Mouse (Mus musculus) embryonic facial prominence, embryonic 15.5 days (tissue): ENCODE data around the gene Arhgef11. TPM values are rescaled to one million over a fixed set of nuclear protein-coding genes. Genes with fewer than 3 reads are reported as not detected.

Source experiments
- ATAC-seq: fragments of 200-750 bp; cut with Nextera tagmentation; 2 replicates; pipeline ENCODE4 v1.8.0; 2017; ENCODE audit warnings: low read depth, moderate TSS enrichment; ENCODE audit not compliant: insufficient number of reproducible peaks, low FRiP score, low TSS enrichment
- H3K27ac ChIP-seq: fragments of 300-500 bp; sonication (generic); replicated peaks from 2 replicates; pipeline ENCODE4 v1.5.1; 2015; ENCODE audit warnings: mild to moderate bottlenecking, inconsistent platforms
- H3K27me3 ChIP-seq: fragments of 300-500 bp; sonication (generic); 2 replicates; pipeline ENCODE4 v1.6.1; 2015; ENCODE audit warnings: inconsistent platforms
- H3K36me3 ChIP-seq: fragments of 300-500 bp; sonication (generic); 2 replicates; pipeline ENCODE4 v1.6.1; 2015; ENCODE audit warnings: mild to moderate bottlenecking, inconsistent platforms
- H3K4me1 ChIP-seq: fragments of 300-500 bp; sonication (generic); 2 replicates; pipeline ENCODE4 v1.6.1; 2015; ENCODE audit warnings: inconsistent platforms
- H3K4me2 ChIP-seq: fragments of 300-500 bp; sonication (generic); replicated peaks from 2 replicates; pipeline ENCODE4 v1.6.1; 2015; ENCODE audit warnings: mild to moderate bottlenecking, inconsistent platforms
- H3K4me3 ChIP-seq: fragments of 300-500 bp; sonication (generic); replicated peaks from 2 replicates; pipeline ENCODE4 v1.5.1; 2015; ENCODE audit warnings: mild to moderate bottlenecking, inconsistent platforms
- H3K9ac ChIP-seq: fragments of 300-500 bp; sonication (generic); 2 replicates; pipeline ENCODE4 v1.6.1; 2015; ENCODE audit warnings: inconsistent platforms
- H3K9me3 ChIP-seq: fragments of 300-500 bp; sonication (generic); replicated peaks from 2 replicates; pipeline ENCODE4 v1.6.1; 2016; ENCODE audit warnings: inconsistent platforms
- WGBS: fragments of 180-500 bp; shearing (Covaris S2); methylation state at CpG from one replicate; pipeline ENCODE4 v1.1.7; 2015; 5-methylcytosine and 5-hydroxymethylcytosine counted together
- polyA plus RNA-seq: library from polyadenylated mRNA; unstranded; fragments of >200 nt; fragmentation: Nextera tagmentation; extraction: Ambion mirVana; gene quantifications from 2 replicates; pipeline ENCODE4 v1.2.1, GENCODE M21; 2015

Gene Arhgef11
- polyA plus RNA-seq, 1 experiment from 2014 or later, result 18.3 TPM

- H3K27me3 ChIP-seq, result no peaks in the 10 kb centered on the region
- H3K27ac ChIP-seq, result no peak overlapping the region
- no peak overlapping the region for H3K4me2 ChIP-seq
- ATAC-seq, result no peak
- H3K9ac ChIP-seq, result no peak overlapping the region
- no peaks in the 10 kb centered on the region for H3K9me3 ChIP-seq
- no peak overlapping the region for H3K4me3 ChIP-seq
- peaks cover 11% of the 10 kb centered on the region for H3K36me3 ChIP-seq
- 81% methylated on average over 16 of the region's 16 CpGs for WGBS
- peaks cover 17% of the 10 kb centered on the region for H3K4me1 ChIP-seq
Measured at GRCm38 (mm10) chr3:87742735-87743134, 125.4 kb downstream of the Arhgef11 start.

GRCm38 (mm10) chr3:87743927-87744326 lies 126.6 kb downstream of the Arhgef11 start:
- 0 out of 2 replicates have a peak, but pooled peaks cover under 1% of the 10 kb centered on the region for H3K36me3 ChIP-seq
- H3K27ac ChIP-seq, result no peak overlapping the region
- no peak overlapping the region for H3K4me2 ChIP-seq
- ATAC-seq, result no peak
- no peaks in the 10 kb centered on the region for H3K27me3 ChIP-seq
- peaks cover 24% of the 10 kb centered on the region for H3K4me1 ChIP-seq
- H3K4me3 ChIP-seq, result no peak overlapping the region
- H3K9ac ChIP-seq, result no peak overlapping the region
- H3K9me3 ChIP-seq, result no peaks in the 10 kb centered on the region
- WGBS, result 89% methylated on average over 4 of the region's 4 CpGs

GRCm38 (mm10) chr3:87745036-87745659 lies 127.8 kb downstream of the Arhgef11 start:
- H3K9me3 ChIP-seq, result no peaks in the 10 kb centered on the region
- ATAC-seq, result no peak
- H3K27me3 ChIP-seq, result no peaks in the 10 kb centered on the region; the same call in 1 of the 2 replicates
- H3K9ac ChIP-seq, result no peak overlapping the region
- peaks cover 24% of the 10 kb centered on the region for H3K4me1 ChIP-seq
- 22% methylated on average over 18 of the region's 18 CpGs for WGBS
- peak overlapping the region; percentile 45 for H3K4me2 ChIP-seq
- peak overlapping the region; percentile 18 for H3K4me3 ChIP-seq
- 0 out of 2 replicates have a peak, but pooled peaks cover 3% of the 10 kb centered on the region for H3K36me3 ChIP-seq
- H3K27ac ChIP-seq, result 0 out of 2 replicates have a peak overlapping the region, but pooled peaks have one; percentile 30

- WGBS, result 43% methylated on average over 13 of the region's 13 CpGs
- Histone ChIP-seq H3K9me3 (no peaks in the 10 kb centered on the region), H3K4me3 (no peak within 1 kb of the TSS), H3K4me1 (peaks cover 19% of the 10 kb centered on the region), H3K4me2 (no peak within 1 kb of the TSS), H3K27ac (no peak within 1 kb of the TSS), H3K27me3 (no peaks in the 10 kb centered on the region; the same call in 1 of the 2 replicates), H3K9ac (no peak within 1 kb of the TSS), H3K36me3 (peaks cover 12% of the 10 kb centered on the region; the same call in 1 of the 2 replicates)
- no peak for ATAC-seq
Measured at GRCm38 (mm10) chr3:87748431-87748830, 131.1 kb downstream of the Arhgef11 start, which contains the start of gene Lrrc71. Gene Lrrc71, minus strand, starts transcription at chr3:87748625.

- Histone ChIP-seq H3K27ac (no peak overlapping the region), H3K9me3 (no peaks in the 10 kb centered on the region), H3K27me3 (peaks cover 3% of the 10 kb centered on the region; the same call in 1 of the 2 replicates), H3K36me3 (peaks cover 12% of the 10 kb centered on the region; the same call in 1 of the 2 replicates), H3K4me3 (no peak overlapping the region), H3K9ac (no peak overlapping the region), H3K4me2 (no peak overlapping the region), H3K4me1 (peaks cover 19% of the 10 kb centered on the region)
- ATAC-seq, result 0 out of 2 replicates have a peak, but pooled peaks have one; percentile 27
- 19% methylated on average over 5 of the region's 5 CpGs for WGBS
Measured at GRCm38 (mm10) chr3:87749036-87749435, 131.7 kb downstream of the Arhgef11 start.

- H3K4me1 ChIP-seq, result peaks cover 17% of the 10 kb centered on the region
- no peak overlapping the region for H3K9ac ChIP-seq
- H3K9me3 ChIP-seq, result no peaks in the 10 kb centered on the region
- H3K27me3 ChIP-seq, result peaks cover 7% of the 10 kb centered on the region; the same call in 1 of the 2 replicates
- H3K27ac ChIP-seq, result no peak overlapping the region
- peaks cover 12% of the 10 kb centered on the region; the same call in 1 of the 2 replicates for H3K36me3 ChIP-seq
- no peak overlapping the region for H3K4me2 ChIP-seq
- no peak for ATAC-seq
- 88% methylated on average over 12 of the region's 12 CpGs for WGBS
- H3K4me3 ChIP-seq, result no peak overlapping the region
Measured at GRCm38 (mm10) chr3:87749977-87750376, 132.6 kb downstream of the Arhgef11 start.

- H3K9ac ChIP-seq, result no peak overlapping the region
- no peak overlapping the region for H3K4me2 ChIP-seq
- 85% methylated on average over 3 of the region's 3 CpGs for WGBS
Measured at GRCm38 (mm10) chr3:87752567-87752966, 135.2 kb downstream of the Arhgef11 start.

GRCm38 (mm10) chr3:87753829-87754228 lies 136.5 kb downstream of the Arhgef11 start:
- H3K4me1 ChIP-seq, result peaks cover 10% of the 10 kb centered on the region; the same call in 1 of the 2 replicates
- no peak for ATAC-seq
- no peak overlapping the region for H3K27ac ChIP-seq
- no peak overlapping the region for H3K4me3 ChIP-seq
- H3K36me3 ChIP-seq, result peaks cover 12% of the 10 kb centered on the region; the same call in 1 of the 2 replicates
- peaks cover 12% of the 10 kb centered on the region; the same call in 1 of the 2 replicates for H3K27me3 ChIP-seq
- no peak overlapping the region for H3K9ac ChIP-seq
- WGBS, result 82% methylated on average over 13 of the region's 13 CpGs
- H3K9me3 ChIP-seq, result no peaks in the 10 kb centered on the region
- H3K4me2 ChIP-seq, result no peak overlapping the region

More at GRCm38 (mm10) chr3:87752567-87752966, 135.2 kb downstream of the Arhgef11 start:
- H3K4me3 ChIP-seq, result no peak overlapping the region
- peaks cover 12% of the 10 kb centered on the region; the same call in 1 of the 2 replicates for H3K27me3 ChIP-seq
- peaks cover 16% of the 10 kb centered on the region for H3K4me1 ChIP-seq
- no peak for ATAC-seq
- no peaks in the 10 kb centered on the region for H3K9me3 ChIP-seq
- peaks cover 12% of the 10 kb centered on the region; the same call in 1 of the 2 replicates for H3K36me3 ChIP-seq
- H3K27ac ChIP-seq, result no peak overlapping the region

- peak overlapping the region; percentile 48 for H3K4me2 ChIP-seq
- peaks cover 12% of the 10 kb centered on the region; the same call in 1 of the 2 replicates for H3K4me1 ChIP-seq
- no peak overlapping the region for H3K27ac ChIP-seq
- peak; percentile 87 for ATAC-seq
- peak overlapping the region; percentile 24 for H3K4me3 ChIP-seq
- H3K9ac ChIP-seq, result no peak overlapping the region
- WGBS, result 3% methylated on average over 24 of the region's 24 CpGs
- peaks cover 2% of the 10 kb centered on the region; the same call in 1 of the 2 replicates for H3K36me3 ChIP-seq
- H3K9me3 ChIP-seq, result no peaks in the 10 kb centered on the region
- H3K27me3 ChIP-seq, result peaks cover 12% of the 10 kb centered on the region; the same call in 1 of the 2 replicates
Measured at GRCm38 (mm10) chr3:87755964-87756363, 138.6 kb downstream of the Arhgef11 start.

- no peak for ATAC-seq
- H3K27ac ChIP-seq, result no peak overlapping the region
- no peaks in the 10 kb centered on the region for H3K9me3 ChIP-seq
- H3K4me1 ChIP-seq, result peaks cover 17% of the 10 kb centered on the region
- H3K36me3 ChIP-seq, result no peaks in the 10 kb centered on the region
- H3K4me2 ChIP-seq, result peak overlapping the region; percentile 48
- H3K4me3 ChIP-seq, result no peak overlapping the region
- no peak overlapping the region for H3K9ac ChIP-seq
- 47% methylated on average over 20 of the region's 20 CpGs for WGBS
- peaks cover 12% of the 10 kb centered on the region; the same call in 1 of the 2 replicates for H3K27me3 ChIP-seq
Measured at GRCm38 (mm10) chr3:87756488-87756887, 139.1 kb downstream of the Arhgef11 start.

- Histone ChIP-seq H3K4me1 (peaks cover 37% of the 10 kb centered on the region), H3K9me3 (no peaks in the 10 kb centered on the region), H3K27ac (no peak overlapping the region), H3K4me2 (no peak overlapping the region), H3K9ac (no peak overlapping the region), H3K27me3 (peaks cover 12% of the 10 kb centered on the region; the same call in 1 of the 2 replicates), H3K4me3 (no peak overlapping the region), H3K36me3 (no peaks in the 10 kb centered on the region)
- WGBS, result 55% methylated on average over 3 of the region's 5 CpGs
- no peak for ATAC-seq
Measured at GRCm38 (mm10) chr3:87758641-87759040, 141.3 kb downstream of the Arhgef11 start.
